Mouse (Mus musculus): ENCODE measurements around the gene Spata1. TPM values are rescaled to one million over a fixed set of nuclear protein-coding genes. Genes with fewer than 3 reads are reported as not detected.

Spata1 gene
- 0.30 and 0.93 TPM in 2 replicates for polyA plus RNA-seq (2012; rRNA removed)
- polyA plus RNA-seq (2014; fragmentation: Nextera tagmentation; extraction: Ambion mirVana) = 0.32 and 0.65 TPM in 2 replicates

DNA sequence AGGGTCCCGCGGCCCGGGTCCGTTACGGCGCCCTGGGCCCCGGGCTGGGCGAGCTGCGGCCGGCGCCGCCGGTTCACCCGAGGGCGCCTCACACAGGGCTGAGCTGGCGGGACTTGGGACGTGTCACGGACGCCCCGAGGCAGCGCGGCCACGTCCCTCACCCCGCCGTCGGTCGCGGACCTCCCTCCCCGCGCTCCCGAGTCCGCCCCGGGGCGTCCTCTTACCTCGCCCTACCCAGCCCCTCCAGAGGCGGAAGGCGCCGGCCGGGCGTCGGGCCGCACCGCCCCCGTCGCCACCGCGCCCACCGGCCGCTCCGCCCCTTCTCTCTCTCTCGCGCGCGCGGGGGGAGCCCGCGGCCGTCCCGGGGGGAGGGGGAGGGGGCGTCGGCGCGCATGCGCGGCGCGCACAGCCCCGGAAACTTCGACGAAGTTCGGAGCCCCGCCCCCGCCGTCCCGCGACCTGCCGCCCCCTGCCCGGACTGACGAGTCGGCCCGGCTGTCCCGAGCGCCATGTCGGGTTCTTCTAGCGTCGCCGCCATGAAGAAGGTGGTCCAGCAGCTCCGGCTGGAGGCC, at the start of gene Spata1, which contains the start of gene Gng5:
Spata1 (minus strand) TSS at position 323 of the 572 bp plus-strand sequence.
Gng5 (plus strand) TSS at position 377 of the 572 bp plus-strand sequence.
- Histone ChIP-seq H3K4me2 (ENCODE audit: low read depth) (peak within 1 kb of the TSS; percentile 75), H3K9me3 (ENCODE audit: control insufficient read depth, low read length) (no peaks in the 10 kb centered on the region), H3K9ac (replicated peaks) (peak within 1 kb of the TSS; percentile 89), H3K36me3 (replicated peaks; ENCODE audit: control insufficient read depth, insufficient read depth, low read depth) (peaks cover 13% of the 10 kb centered on the region), H3K27ac (peak within 1 kb of the TSS; percentile 91), H3K4me1 (replicated peaks; ENCODE audit: control insufficient read depth in 2 of 2, insufficient read depth in 2 of 2, low read length in 1 of 2) (peaks cover 10 to 20% of the 10 kb centered on the region in 2 experiments), H3K4me3 (ENCODE audit: insufficient read depth in 1 of 2, low read depth in 2 of 2, low read length in 2 of 2) (peak within 1 kb of the TSS; percentile 77 to 90), H3K27me3 (ENCODE audit: control insufficient read depth, insufficient read depth, low read length) (no peaks in the 10 kb centered on the region)
- peak; percentile 79 to 84 (median 82) for DNase-seq (ENCODE audit: low read depth in 3 of 3, low spot score in 3 of 3)
- under 1% methylated on average over 86 of the region's 88 CpGs for WGBS (ENCODE audit: insufficient replicate concordance)
- TF ChIP-seq CTCF (IDR thresholded peaks at IDR 0.05; ENCODE audit: low read depth) (no peak), EP300 (IDR thresholded peaks at IDR 0.05; ENCODE audit: low read depth) (no peak)
- peak; percentile 95 for ATAC-seq (ENCODE audit: insufficient read depth)

- ATAC-seq (ENCODE audit: insufficient read depth) = no peak
- no peak overlapping the region for H3K4me3 ChIP-seq (ENCODE audit: insufficient read depth in 1 of 2, low read depth in 2 of 2, low read length in 2 of 2)
- no peak overlapping the region for H3K27ac ChIP-seq
- no peaks in the 10 kb centered on the region for H3K9me3 ChIP-seq (ENCODE audit: control insufficient read depth, low read length)
- no peaks in the 10 kb centered on the region for H3K36me3 ChIP-seq (replicated peaks; ENCODE audit: control insufficient read depth, insufficient read depth, low read depth)
- no peak for DNase-seq (ENCODE audit: low read depth in 3 of 3, low spot score in 3 of 3)
- 25% methylated on average over 1 of the region's 1 CpGs for WGBS (ENCODE audit: insufficient replicate concordance)
- TF ChIP-seq EP300 (IDR thresholded peaks at IDR 0.05; ENCODE audit: low read depth) = no peak
- no peak for TF ChIP-seq CTCF (IDR thresholded peaks at IDR 0.05; ENCODE audit: low read depth)
- no peaks in the 10 kb centered on the region for H3K27me3 ChIP-seq (ENCODE audit: control insufficient read depth, insufficient read depth, low read length)
- no peak overlapping the region for H3K9ac ChIP-seq (replicated peaks)
- no peak overlapping the region for H3K4me2 ChIP-seq (ENCODE audit: low read depth)
- H3K4me1 ChIP-seq (replicated peaks; ENCODE audit: control insufficient read depth in 2 of 2, insufficient read depth in 2 of 2, low read length in 1 of 2) = no peaks in the 10 kb centered on the region
Measured at GRCm38 (mm10) chr3:146543632-146544031, 44.1 kb upstream of the Spata1 start.

DNA sequence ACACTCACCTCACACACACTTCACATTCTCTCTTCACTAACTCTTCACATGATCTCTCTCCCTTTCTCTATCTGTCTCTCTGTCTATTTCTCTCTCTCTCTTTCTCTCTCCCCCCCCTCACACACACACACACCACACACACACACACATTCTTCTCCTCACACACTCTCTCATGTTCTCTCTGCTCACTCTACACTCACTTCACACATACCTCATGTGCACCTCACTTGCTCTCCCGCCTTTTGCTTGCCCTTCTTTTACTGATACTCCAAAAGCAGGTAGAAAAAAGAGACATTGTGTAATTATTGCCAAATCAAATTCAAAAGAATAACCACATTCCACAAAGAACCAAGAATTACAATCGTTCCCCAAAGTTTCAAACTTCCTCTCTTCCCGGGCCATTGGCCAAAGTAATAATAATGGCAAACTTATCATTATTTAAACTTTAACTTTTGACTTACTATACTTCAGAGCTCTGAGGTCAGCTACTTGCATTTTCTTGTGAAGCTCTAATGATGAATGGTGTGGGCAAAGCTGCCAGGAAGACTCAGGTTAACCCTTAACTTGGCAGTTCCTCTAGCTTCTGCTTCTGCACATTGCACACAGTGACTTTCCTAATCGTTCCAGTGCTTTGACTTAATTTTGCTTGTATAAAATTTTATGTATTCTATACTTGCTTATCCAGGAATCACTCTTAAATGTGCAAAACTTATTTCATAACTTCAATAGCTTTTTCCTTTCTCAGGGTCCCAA, 41.1 kb upstream of the Spata1 start:
- Histone ChIP-seq H3K27ac (no peak overlapping the region), H3K4me2 (ENCODE audit: low read depth) (no peak overlapping the region), H3K4me1 (replicated peaks; ENCODE audit: control insufficient read depth in 2 of 2, insufficient read depth in 2 of 2, low read length in 1 of 2) (no peaks in the 10 kb centered on the region), H3K9me3 (ENCODE audit: control insufficient read depth, low read length) (no peaks in the 10 kb centered on the region), H3K27me3 (ENCODE audit: control insufficient read depth, insufficient read depth, low read length) (no peaks in the 10 kb centered on the region), H3K4me3 (ENCODE audit: insufficient read depth in 1 of 2, low read depth in 2 of 2, low read length in 2 of 2) (no peak overlapping the region), H3K36me3 (replicated peaks; ENCODE audit: control insufficient read depth, insufficient read depth, low read depth) (no peaks in the 10 kb centered on the region), H3K9ac (replicated peaks) (no peak overlapping the region)
- no peak for ATAC-seq (ENCODE audit: insufficient read depth)
- WGBS (ENCODE audit: insufficient replicate concordance) = 39% methylated on average over 4 of the region's 4 CpGs
- DNase-seq (ENCODE audit: low read depth in 3 of 3, low spot score in 3 of 3) = no peak
- TF ChIP-seq EP300 (IDR thresholded peaks at IDR 0.05; ENCODE audit: low read depth) (no peak), CTCF (IDR thresholded peaks at IDR 0.05; ENCODE audit: low read depth) (no peak)

DNA sequence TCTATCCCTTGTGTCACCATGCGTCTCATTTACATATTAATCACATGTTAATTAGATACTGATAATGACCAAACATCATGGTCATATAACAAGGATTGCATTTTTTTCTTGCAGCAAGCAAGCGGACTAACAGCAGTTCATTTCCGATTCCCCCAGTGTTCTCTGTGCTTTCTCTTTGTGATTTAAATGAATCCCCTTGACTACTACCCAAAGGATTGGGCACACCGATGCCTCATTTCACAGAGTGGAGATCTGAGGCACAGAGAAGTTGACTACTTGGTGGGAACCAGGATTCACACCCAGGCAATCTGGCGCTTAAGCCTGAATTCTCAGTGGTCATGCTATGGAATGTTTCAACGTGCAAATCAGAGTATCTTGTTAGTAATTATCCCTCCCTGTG, 35.4 kb upstream of the Spata1 start:
- H3K27ac ChIP-seq = no peak overlapping the region
- H3K4me3 ChIP-seq (ENCODE audit: insufficient read depth in 1 of 2, low read depth in 2 of 2, low read length in 2 of 2) = no peak overlapping the region
- H3K27me3 ChIP-seq (ENCODE audit: control insufficient read depth, insufficient read depth, low read length) = no peaks in the 10 kb centered on the region
- no peak for ATAC-seq (ENCODE audit: insufficient read depth)
- no peak for DNase-seq (ENCODE audit: low read depth in 3 of 3, low spot score in 3 of 3)
- H3K9ac ChIP-seq (replicated peaks) = no peak overlapping the region
- TF ChIP-seq EP300 (IDR thresholded peaks at IDR 0.05; ENCODE audit: low read depth) (no peak), CTCF (IDR thresholded peaks at IDR 0.05; ENCODE audit: low read depth) (no peak)
- no peaks in the 10 kb centered on the region for H3K36me3 ChIP-seq (replicated peaks; ENCODE audit: control insufficient read depth, insufficient read depth, low read depth)
- H3K4me2 ChIP-seq (ENCODE audit: low read depth) = no peak overlapping the region
- whole genome bisulfite sequencing (ENCODE audit: insufficient replicate concordance) = 57% methylated on average over 6 of the region's 6 CpGs
- H3K4me1 ChIP-seq (replicated peaks; ENCODE audit: control insufficient read depth in 2 of 2, insufficient read depth in 2 of 2, low read length in 1 of 2) = no peaks in the 10 kb centered on the region
- H3K9me3 ChIP-seq (ENCODE audit: control insufficient read depth, low read length) = no peaks in the 10 kb centered on the region

GRCm38 (mm10) chr3:146528335-146528734, 28.8 kb upstream of the Spata1 start:
- Histone ChIP-seq H3K4me2 (ENCODE audit: low read depth) (no peak overlapping the region), H3K27me3 (ENCODE audit: control insufficient read depth, insufficient read depth, low read length) (no peaks in the 10 kb centered on the region), H3K4me3 (ENCODE audit: insufficient read depth in 1 of 2, low read depth in 2 of 2, low read length in 2 of 2) (no peak overlapping the region), H3K9me3 (ENCODE audit: control insufficient read depth, low read length) (no peaks in the 10 kb centered on the region), H3K4me1 (replicated peaks; ENCODE audit: control insufficient read depth in 2 of 2, insufficient read depth in 2 of 2, low read length in 1 of 2) (no peaks in the 10 kb centered on the region), H3K9ac (replicated peaks) (no peak overlapping the region), H3K36me3 (replicated peaks; ENCODE audit: control insufficient read depth, insufficient read depth, low read depth) (no peaks in the 10 kb centered on the region), H3K27ac (no peak overlapping the region)
- TF ChIP-seq CTCF (IDR thresholded peaks at IDR 0.05; ENCODE audit: low read depth) (no peak), EP300 (IDR thresholded peaks at IDR 0.05; ENCODE audit: low read depth) (no peak)
- no peak for ATAC-seq (ENCODE audit: insufficient read depth)
- WGBS (ENCODE audit: insufficient replicate concordance) = 39% methylated on average over 2 of the region's 2 CpGs
- no peak for DNase-seq (ENCODE audit: low read depth in 3 of 3, low spot score in 3 of 3)
